Mouse (Mus musculus): Measurements from ENCODE around the gene Cdkal1.

DNA sequence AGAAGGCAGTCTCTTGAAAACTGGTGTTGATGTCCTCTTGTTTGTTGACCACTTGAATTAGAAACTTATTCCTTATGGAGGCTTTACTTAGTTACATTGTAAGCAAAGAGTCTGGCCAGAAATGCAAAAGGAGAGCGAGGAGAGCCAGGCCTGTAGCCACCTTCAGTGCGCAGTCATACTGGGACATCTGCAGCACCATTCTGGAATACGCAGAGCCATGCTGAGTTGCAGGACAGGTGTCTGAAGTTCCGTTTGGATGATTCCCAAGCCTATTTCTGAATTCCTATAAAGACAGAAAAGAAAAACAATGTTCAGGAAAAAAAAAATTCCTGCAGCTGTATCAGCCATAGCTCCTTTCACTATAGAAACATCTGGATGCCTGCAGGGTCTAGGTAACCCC is 529.5 kb downstream of the Cdkal1 start:
- TF ChIP-seq CTCF (conservative IDR thresholded peaks at IDR 0.05; ENCODE audit: low read length) (no peak), POU5F1 (IDR thresholded peaks at IDR 0.05; ENCODE audit: borderline replicate concordance, low read length) (no peak)

All from E14TG2a.4 (cell line).